Mouse (Mus musculus) hindlimb bud, embryonic 11.5 days (tissue): ENCODE measurements around the gene Grm6.

Experiments
- DNase-seq: peaks from one replicate; pipeline ENCODE4 v3.0.0-alpha.2; 2012; ENCODE audit warnings: low read depth, low spot score; ENCODE audit errors: extremely low spot score

The Grm6 gene

DNA sequence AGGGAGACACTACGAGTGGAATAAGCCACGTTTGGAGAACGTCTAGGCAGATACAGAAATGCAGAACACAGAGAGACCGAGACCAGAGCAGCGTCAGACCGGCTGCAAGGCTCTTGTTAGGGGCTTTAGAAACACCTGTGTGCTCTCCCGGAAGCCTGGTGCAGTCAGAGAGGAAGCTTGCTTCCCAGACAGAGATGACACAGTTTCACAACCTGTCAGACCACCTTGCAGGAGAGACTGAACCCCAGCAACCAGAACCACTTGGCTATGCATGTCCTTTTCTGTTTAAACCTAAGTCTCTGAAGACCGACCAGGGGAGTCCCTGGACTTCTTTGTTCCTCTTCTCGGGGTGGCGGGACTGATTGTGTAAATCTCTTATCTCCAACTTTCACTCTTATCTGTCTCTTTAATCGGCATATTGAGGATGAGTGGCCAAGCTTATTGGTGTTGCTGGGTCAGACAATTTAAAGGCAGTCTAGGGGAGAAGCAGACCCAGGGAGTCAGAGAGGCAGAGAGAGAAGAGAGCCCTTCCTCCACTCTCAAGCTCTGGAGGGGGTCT is at the start of gene Grm6:
Grm6 (plus strand) TSS at position 509 of the 559 bp plus-strand sequence.
- no peak for DNase-seq

DNA sequence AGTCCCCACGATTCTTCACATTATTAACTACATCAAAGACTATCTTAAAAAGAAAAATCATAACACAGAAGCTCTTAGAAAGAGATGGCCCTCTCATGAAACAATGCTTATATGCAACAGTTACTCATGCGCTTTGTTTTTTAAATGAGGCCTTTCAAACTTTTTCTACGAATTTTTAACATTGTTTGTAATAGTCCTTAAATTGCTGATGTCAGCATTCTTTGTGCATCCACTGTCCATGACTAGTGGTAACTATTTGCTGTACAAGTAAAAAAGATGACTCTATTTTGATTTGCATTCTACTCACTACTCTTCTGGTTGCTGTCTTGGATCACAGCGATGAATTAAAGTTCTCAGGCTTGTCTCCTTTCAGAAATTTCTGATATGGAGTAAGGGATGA is 36.3 kb upstream of the Grm6 start:
- no peak for DNase-seq

DNA sequence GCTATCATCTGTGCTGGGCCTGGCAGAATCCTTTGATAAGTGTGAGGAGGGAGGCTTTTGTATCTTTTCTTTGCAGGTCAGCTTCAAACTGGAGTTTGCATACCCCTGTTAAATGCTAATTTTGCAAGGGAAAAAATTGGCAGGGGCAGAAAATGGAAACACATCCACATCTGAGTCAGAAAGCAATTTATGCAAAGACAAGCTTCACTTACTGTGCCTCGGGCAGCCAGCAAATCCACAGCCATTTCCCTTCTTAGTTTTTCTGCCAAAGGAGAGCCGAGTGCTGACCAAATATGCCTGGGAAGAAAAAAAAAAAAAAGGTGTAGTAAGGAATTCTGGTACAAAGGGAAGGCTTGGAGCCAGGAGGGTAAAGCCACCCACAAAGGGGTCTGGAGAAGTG is 24.3 kb upstream of the Grm6 start:
- DNase-seq = no peak

DNA sequence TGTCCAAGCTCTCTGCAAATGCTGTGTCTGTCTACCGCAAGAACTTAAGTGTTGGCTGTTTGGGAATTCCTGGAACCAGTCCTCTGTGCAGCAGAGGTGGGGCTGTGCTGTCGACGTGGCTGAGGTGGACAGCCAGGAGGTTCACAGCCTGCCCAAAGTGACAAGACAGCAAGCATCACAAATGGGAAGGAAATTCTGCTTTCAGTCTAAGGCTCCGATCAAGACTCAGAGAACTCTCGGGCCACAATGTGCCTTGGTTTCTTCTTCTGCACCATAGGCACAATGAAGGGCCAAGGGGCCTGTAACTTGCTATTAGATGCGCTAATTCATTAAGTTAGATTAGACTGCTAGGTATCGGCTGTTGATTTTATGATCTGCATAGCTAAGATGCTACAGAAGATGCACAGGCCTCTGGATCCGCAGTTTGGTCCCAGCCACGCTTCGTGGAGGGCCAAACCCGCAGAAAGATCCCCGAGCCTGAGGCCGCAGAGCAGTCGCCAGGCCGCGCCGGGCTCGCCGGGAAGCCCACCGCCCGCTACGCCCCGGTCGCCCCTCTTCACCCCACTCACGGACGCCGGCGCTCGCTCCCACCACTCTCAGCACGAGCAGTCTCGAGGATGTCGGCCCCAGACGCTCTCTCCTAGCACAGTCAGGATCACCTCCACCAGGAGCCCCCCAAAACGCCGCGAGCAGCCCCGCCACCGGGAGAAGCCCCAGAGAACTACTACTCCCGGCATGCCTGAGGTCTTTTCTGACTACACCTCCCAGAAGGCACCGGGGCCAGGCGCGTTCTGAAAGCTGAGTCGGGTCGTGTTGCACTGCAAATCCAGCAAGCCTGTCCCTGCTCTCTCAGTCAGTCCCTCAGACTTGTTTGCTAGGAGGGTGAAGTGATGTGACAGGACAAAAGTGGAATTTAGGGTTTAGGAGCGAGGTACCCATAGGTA is 23.2 kb upstream of the Grm6 start, which contains the start of gene Zfp354c:
Zfp354c (minus strand) TSS at position 715 of the 944 bp plus-strand sequence.
- DNase-seq = no peak

DNA sequence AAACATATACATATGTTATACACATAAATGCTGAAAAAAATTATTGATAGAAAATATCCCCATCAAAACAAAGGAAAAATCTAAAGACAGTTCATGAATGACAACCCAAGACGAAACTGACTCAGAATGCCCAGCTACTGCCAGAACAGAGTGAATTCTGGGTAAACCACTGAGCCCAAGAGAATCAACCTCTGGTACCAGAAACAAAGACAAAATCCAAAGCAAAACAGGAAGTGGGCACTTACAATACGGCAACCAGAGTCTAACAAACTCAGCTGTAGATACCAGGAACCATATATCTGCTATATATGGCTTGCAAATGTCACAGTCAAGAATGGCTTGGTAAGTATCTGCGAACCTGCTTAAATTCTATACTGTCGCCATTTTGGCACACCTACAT is 14.8 kb upstream of the Grm6 start:
- no peak for DNase-seq

DNA sequence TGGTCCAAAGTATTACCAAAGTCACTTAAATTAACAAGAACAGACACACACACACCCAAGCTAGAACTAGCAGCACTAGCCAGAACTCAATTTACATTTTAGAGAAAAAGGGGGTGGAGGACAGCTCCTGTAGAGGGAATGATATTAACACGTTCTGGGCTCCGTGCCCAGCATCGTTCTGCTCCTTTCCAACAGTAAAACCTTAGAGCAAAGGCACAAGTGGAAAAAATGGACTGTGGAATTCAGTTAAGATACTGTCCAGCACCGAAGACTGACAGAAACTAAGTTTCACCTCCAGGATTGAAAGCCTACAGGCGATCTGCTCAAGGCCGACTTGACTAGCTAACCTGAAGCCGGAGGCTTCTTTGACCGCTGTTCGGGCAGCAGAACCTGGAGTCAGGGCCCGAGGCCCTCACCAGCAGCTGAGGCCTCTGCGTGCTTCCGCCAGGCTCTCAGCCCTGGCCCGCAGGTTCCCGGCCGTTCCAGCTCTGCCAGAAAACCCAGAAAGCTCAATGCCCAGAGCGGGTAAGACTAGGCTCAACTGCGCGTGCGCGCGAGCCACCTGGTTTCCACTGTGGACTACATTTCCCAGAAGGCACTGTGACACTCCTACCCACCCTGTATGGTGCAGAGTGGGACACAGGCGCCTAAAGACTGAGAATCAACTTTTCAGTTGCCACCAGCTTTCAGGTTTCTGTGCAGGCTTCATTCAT is 9.3 kb upstream of the Grm6 start, which contains the start of gene Zfp879:
Zfp879 (minus strand) TSS at position 530 of the 713 bp plus-strand sequence.
- peak; percentile 80 for DNase-seq

DNA sequence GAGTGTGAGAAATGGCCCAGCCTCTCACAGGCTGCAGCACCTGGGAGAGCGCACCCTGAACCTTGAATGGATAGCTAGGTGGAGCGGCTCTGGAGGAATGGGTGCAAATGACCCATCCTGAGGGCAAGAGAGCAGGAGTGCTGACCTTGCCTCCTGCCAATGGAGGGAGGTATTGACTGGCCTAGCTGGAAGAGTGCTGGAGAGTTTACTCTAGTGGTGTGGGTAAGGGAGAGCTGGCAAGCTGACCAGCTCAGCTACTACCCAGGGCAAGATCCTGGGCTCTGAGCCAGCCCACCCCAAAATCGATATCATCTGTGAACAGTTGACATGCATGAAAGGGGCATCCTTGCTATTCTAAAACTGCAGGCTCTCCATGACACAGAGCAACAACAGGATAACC is 4.5 kb upstream of the Grm6 start:
- no peak for DNase-seq

DNA sequence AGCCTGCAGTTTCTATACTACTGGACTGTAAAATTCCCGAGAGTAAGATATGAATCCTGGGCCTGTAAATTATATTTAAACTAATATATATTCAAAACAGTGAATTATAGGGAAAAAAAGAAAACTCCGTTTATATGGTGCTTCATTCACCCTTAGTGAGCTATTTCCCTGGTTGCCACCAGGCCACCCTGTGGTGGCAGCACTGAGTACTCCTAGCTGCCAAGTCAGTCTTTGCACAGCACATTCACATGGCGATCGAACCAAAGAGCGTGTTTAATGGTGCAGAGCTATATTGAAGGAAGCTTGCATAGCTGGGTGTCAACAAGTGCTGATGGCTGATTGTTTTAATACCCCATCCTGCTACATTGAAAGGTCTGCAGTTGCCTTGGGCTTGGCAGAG is 3.4 kb upstream of the Grm6 start:
- DNase-seq = no peak

DNA sequence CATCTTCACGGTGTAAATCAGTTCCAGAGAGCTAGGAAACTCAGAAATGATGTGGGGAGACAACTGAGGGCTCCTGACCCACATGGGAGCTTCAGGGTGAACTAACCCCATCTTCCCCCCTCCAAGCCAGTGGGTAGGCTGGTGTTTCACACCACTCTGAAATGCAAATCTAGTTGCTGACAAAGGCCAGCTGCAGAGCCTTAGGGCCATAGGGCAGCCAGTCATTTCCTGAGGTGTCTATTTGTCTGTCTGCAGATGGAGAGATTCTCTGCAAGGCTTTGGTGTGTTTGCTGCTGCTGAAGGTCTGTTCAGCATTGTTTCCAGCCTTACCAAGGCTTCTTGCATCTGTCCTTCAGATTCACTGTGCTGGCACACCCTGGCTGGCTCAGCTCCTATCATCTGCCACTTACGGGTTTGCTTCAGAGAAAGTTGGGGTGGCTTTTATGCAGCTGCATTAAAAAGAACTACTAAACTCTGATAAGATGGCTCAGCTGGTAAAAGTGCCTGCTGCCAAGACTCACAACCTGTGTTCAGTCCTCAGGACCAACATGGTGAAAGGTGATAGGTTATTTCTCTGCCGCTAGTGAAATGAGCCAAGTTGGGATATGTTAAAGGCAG is 1.9 kb upstream of the Grm6 start:
- no peak for DNase-seq

DNA sequence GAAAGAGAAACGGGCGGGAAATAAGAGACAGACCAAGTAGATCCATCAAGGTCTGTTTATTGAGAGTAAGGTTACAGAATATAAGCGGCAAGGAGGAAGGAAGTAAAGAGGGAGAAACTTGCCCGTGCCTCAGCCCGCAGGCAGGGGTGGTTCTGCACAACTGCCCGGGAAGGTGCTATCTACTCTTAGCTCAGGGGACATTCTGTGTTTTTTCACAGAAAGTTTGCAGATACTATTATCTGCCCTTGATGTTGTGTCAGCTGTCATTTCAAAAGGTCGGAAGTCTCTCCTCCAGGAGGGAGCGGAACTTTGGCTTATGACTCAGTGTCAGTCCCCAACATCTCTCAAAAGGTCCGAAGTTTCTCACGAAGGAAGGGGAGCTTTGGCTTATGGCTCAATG is 1.2 kb upstream of the Grm6 start:
- DNase-seq = no peak

DNA sequence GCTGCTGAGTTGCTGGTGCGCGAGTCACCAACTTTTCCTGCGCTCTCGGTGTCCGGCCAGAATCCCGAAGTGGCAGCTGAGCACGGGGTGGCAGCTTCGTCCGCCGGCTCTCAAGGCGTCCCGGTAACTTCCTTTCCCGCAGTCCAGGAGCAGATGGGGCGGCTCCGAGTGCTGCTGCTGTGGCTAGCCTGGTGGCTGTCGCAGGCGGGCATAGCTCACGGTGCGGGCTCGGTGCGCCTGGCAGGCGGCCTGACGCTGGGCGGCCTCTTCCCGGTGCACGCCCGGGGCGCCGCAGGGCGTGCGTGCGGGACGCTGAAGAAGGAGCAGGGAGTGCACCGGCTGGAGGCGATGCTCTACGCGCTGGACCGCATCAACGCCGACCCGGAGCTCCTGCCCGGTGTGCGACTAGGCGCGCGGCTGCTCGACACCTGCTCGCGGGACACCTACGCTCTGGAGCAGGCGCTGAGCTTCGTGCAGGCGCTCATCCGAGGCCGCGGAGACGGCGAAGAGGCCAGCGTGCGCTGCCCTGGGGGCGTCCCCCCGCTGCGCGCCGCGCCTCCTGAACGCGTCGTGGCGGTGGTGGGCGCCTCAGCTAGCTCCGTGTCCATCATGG is 610 bp downstream of the Grm6 start:
- DNase-seq = no peak

DNA sequence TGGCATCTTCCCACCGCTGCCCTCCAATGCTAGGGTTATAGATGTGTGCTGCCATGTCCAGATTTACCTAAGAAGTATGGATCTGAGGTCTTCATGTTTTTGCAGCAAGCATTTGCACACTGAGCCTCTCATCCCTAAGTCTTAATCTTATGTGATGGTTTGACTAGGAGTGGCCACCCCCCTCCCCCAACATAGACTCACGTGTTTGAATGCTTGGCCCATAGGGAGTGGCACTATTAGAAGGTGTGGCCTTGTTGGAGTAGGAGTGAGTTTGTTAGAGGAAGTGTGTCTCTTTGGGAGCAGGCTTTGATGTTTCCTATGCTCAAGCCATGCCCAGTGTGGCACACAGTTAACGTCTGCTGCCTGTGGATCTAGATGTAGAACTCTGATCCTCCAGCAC is 28.2 kb downstream of the Grm6 start:
- DNase-seq = no peak

DNA sequence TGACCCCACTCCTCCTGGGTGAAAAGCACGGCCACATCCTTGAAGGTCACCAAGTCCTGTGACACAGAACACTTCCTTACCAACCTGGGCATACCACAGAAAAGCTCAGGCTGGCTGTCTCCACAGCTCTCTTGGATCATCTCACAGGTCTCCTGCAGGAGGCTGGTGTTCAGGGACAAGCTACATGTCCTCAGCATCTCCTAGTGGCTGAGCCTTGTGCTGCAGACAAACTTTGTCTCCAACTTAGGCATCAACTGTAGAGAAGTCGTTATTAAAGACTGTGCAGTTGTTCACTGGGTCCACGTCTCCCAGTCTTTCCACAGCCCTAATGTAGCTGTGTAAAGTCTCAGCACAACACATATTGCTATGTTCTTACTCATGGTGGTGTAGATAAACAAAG is 33.3 kb downstream of the Grm6 start:
- no peak for DNase-seq

DNA sequence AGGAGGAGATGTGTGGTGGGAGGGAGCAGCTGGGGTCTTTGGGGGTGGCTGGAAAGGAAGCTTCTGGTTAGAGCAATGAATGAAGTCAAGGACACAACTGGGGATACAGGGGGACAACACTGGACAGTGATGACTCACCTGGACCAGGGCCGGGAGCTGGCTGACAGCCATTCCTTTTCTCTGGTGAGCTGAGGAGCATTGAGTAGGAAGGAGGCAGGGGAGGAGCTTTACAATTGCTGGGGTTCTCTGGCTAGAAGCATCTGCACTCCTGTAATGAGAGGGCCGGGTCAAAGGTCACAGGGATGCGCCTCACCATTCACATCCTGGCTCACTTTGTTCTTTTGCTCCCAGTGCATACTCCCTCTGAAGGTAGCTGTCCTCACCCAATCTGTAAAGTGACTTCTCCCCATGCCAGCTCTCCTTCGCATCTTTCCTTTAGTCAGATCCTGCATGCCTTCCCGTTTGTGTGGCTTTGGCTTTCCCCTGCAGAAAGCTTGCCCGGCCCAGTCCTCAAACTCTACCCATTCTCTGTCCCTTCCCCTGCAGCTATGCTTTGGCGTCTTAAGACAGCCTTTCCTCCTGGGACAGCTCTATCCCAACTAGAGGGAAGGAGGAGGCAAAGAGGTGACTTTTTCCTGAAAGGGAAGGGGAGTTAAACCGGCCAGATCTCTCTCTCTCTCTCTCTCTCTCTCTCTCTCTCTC is 35.9 kb downstream of the Grm6 start:
- no peak for DNase-seq

DNA sequence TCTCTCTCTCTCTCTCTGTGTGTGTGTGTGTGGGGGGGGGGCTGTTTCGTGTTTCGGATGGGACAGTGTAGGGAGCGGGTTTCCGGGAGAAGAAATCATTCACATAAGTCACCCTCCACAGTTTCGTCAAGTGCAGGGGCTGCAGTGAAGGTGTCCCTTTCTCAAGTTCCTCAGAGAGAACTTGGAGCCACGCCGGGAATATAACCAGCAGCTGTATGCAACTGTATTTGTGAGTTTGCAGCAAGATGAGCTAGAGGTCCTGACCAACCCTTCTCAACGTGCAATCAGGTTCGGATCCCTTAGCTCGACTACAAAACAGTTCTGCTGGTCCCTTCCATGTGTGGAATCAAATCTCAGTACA is 36.4 kb downstream of the Grm6 start:
- no peak for DNase-seq

DNA sequence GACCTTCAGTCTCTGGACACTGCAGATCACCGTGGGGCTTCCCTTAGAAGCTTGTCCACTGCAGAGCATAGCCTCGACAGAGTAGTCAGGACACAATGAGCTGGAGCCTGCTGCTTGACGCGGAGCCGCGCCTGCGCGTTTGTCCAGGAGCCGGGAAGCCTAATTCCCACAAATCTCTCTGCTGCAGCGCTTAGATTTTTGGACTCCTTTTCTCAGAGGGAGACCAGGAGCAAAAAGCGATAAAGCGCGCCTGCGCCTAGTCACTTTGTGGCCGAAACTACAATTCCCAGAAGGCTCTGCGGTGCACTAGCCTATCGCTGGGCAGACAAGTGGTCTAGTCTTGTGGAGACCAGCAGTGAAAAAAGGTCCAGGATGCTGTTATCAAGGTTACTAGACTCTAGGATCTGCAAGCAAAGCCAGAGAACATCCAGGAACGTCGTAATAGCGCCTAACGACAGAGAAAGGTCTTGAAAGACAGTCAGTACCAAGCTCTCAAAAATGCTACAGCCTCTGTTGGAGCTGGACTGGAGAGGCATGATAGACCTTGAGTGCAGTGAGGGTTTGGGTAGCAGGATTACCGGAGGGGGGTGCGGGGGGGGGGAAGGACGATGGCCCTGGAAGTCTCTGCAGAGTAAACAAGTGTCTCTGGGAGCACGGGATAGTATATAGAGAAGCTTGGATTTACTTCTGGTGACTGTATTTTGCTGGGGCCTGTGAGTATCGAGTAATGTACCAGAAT is 37.1 kb downstream of the Grm6 start, which contains the start of gene Zfp454:
Zfp454 (minus strand) TSS at position 262 of the 739 bp plus-strand sequence.
- DNase-seq = peak; percentile 90

DNA sequence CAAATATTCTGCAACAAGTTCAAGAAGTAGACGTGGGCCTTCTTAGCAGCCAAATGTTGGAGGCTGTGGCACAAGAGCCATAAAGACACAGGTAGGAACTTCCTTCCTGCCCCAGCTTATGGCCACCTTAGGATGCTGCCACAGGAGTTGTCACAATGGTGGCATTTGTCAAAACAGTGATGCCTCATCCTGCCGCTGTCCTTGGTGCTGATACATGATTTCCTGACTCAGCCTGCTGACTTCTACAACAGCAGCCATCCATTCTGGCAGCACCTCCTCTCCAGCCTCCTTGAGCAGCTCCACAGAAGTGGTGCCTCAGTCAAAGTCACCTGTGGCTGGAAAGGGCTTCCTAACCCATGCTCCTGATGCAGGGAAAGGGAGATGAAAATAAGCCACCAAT is 42.0 kb downstream of the Grm6 start:
- no peak for DNase-seq

DNA sequence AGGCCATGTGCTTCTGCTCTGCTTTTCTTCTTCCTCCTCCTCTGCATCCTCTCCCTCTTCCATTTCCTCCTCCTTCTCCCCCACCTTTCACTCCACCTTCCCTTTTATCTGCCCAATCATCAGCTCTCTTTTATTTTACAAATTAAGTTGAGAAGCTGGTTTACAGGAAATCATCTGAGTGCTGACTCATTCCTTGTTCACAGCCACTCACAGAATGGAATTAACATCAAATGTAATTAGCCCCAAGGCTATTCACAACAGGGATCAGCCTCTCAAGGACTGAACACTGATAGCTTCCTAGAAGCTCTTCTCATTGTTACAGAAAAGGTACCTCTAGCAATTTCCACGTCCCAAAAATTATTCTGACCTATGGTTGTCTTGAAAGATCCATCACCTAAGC is 46.9 kb downstream of the Grm6 start:
- DNase-seq = no peak

DNA sequence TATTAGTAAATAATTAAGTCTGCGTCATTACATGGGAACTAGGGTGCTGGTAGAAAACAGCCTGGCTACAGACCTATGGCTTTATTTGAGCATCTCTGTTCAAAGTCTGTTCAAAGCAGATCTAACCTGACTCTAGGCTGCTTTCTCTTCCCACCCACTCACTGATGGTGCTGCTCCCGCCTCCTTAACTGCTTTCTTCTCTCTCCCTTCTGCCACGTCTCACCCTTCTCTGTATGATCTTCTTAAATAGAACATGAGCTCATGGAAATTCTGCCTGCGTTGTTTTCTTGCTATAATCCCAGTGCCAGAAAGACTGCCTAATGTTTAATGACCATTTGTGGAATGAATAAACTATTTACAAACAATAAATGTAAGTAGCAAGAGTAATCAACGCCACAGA is 57.7 kb downstream of the Grm6 start:
- no peak for DNase-seq

DNA sequence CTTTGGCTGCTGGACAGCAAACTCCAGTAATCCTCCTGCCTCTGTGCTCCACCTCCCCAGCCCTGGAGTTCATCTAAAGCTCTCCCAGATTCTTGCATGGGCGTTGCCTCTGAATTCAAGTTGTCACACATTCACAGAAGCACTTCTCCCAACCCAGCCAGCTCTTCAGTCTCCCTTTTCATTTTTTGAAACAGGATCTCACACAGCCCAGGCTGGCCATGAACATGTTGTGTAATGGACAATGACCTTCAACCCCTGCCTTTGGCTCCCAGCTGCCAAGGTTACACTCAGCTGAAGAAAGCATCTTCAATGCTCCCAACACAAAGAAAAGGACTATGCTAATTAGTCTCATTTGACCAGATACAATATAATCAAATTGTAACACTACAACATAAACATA is 62.8 kb downstream of the Grm6 start:
- no peak for DNase-seq
